Comparison of ENCODE assay signal across 16 mouse cellular contexts in genomic region chr9:59940913-59941884, GRCm38 (mm10). TPM values are rescaled to one million over a fixed set of nuclear protein-coding genes. Genes with fewer than 3 reads are reported as not detected.
DNase-seq lines count a peak whose midpoint lies in the region; ATAC-seq lines count a peak whose summit lies in the region.
"Had no signal": no experiment of that assay in that cellular context is flagged by ENCODE, and none has a peak within 500 bp of the region (broad histone marks: within the 10 kb centered on the region; RNA-seq: fewer than 3 reads in every experiment).

No protein-coding gene starts in this region.

- DNase-seq in heart, postnatal 10 days: no peak
- DNase-seq in CD4-positive, CD25-positive, alpha-beta regulatory T cell, adult 2 months (ENCODE audit: low read depth, low spot score): peak; percentile 88
- DNase-seq in ZHBTc4 (ENCODE audit: low read depth, low spot score): peak; percentile 59
- DNase-seq in urinary bladder, adult 18-20 months (ENCODE audit: low spot score in 2 of 2): no peak
- no peak for DNase-seq in thymus, postnatal 25 days
- DNase-seq: cerebellum, postnatal 10 days; kidney, adult 8-10 months; layer of hippocampus, adult 9-11 months; right cerebral cortex, adult 18-20 months had no signal

- H3K4me2 ChIP-seq in heart, embryonic 16.5 days (ENCODE audit: low read depth, low read length): peak overlapping the region; percentile 19; the same call in 1 of the 2 replicates
- no peak overlapping the region for H3K4me2 ChIP-seq in limb, embryonic 15.5 days
- H3K4me2 ChIP-seq: limb, embryonic 13.5 days had no signal

- no peak overlapping the region for H3K9ac ChIP-seq in heart, embryonic 16.5 days (ENCODE audit: low read length)
- H3K9ac ChIP-seq in limb, embryonic 15.5 days: no peak overlapping the region
- H3K9ac ChIP-seq: limb, embryonic 13.5 days had no signal

- no peaks in the 10 kb centered on the region for H3K9me3 ChIP-seq in heart, embryonic 16.5 days (replicated peaks; ENCODE audit: control insufficient read depth, low read length)
- no peaks in the 10 kb centered on the region for H3K9me3 ChIP-seq in limb, embryonic 15.5 days
- H3K9me3 ChIP-seq: limb, embryonic 13.5 days had no signal

- H3K27ac ChIP-seq in heart, embryonic 16.5 days (ENCODE audit: low read length): 0 out of 2 replicates have a peak overlapping the region, but pooled peaks have one; percentile 43
- H3K27ac ChIP-seq in limb, embryonic 15.5 days: 0 out of 2 replicates have a peak overlapping the region, but pooled peaks have one; percentile 52
- H3K27ac ChIP-seq: limb, embryonic 13.5 days had no signal

- H3K27me3 ChIP-seq in heart, embryonic 16.5 days (ENCODE audit: control insufficient read depth, insufficient read depth, low read length): no peaks in the 10 kb centered on the region
- H3K27me3 ChIP-seq in limb, embryonic 15.5 days: no peaks in the 10 kb centered on the region
- H3K27me3 ChIP-seq: limb, embryonic 13.5 days had no signal

- peaks cover 7% of the 10 kb centered on the region for H3K4me1 ChIP-seq in heart, embryonic 16.5 days (ENCODE audit: control insufficient read depth, insufficient read depth, low read length)
- peaks cover 16% of the 10 kb centered on the region for H3K4me1 ChIP-seq in limb, embryonic 15.5 days

- H3K36me3 ChIP-seq in heart, embryonic 16.5 days (ENCODE audit: control insufficient read depth, insufficient read depth): no peaks in the 10 kb centered on the region
- H3K36me3 ChIP-seq in limb, embryonic 15.5 days: no peaks in the 10 kb centered on the region
- H3K36me3 ChIP-seq: limb, embryonic 13.5 days had no signal

- WGBS in heart, embryonic 16.5 days: 50% methylated on average over 11 of the region's 12 CpGs
- WGBS in limb, embryonic 15.5 days: 59% methylated on average over 12 of the region's 12 CpGs

- no peak overlapping the region for H3K4me3 ChIP-seq in heart, embryonic 16.5 days (ENCODE audit: low read length)
- H3K4me3 ChIP-seq in limb, embryonic 15.5 days: no peak overlapping the region
- H3K4me3 ChIP-seq: limb, embryonic 13.5 days had no signal

- intact Hi-C loops in heart, postnatal 10 days (cut with DNase I): no loop called here

- ATAC-seq in heart, embryonic 16.5 days (replicated peaks; ENCODE audit: extremely low read depth, insufficient read depth, low FRiP score): no peak
- no peak for ATAC-seq in limb, embryonic 15.5 days (ENCODE audit: insufficient number of reproducible peaks, low FRiP score, low TSS enrichment, low read depth)

RNA-seq across cellular contexts. Expression of gene Nr2e3, which starts 19.3 kb away (rescaled TPM):
- not detected in 2 replicates for polyA plus RNA-seq in heart, embryonic 16.5 days (2015; fragmentation: Nextera tagmentation; extraction: Ambion mirVana)
- total RNA-seq in heart, postnatal 10 days (2021): not detected
- 2.6 and 3.0 TPM in 2 replicates for polyA plus RNA-seq in limb, embryonic 15.5 days (2015; fragmentation: Nextera tagmentation; extraction: Ambion mirVana)
- total RNA-seq: megakaryocyte progenitor cell, adult 5-6 weeks had no signal
- polyA plus RNA-seq: frontal cortex, adult 2 months; heart, postnatal 0 days; neural tube, embryonic 11.5 days had no signal

Comparison
In these comparisons a context has a peak if more than half of its experiments do, and no peak if none do; other contexts are left out.
1. DNase-seq: peak in CD4-positive, CD25-positive, alpha-beta regulatory T cell, adult 2 months (single experiment) and ZHBTc4 (single experiment); none in heart, postnatal 10 days (0 of 2), urinary bladder, adult 18-20 months (0 of 2) and thymus, postnatal 25 days (single experiment).